Mouse (Mus musculus): ENCODE measurements around the gene Hint3.

DNA sequence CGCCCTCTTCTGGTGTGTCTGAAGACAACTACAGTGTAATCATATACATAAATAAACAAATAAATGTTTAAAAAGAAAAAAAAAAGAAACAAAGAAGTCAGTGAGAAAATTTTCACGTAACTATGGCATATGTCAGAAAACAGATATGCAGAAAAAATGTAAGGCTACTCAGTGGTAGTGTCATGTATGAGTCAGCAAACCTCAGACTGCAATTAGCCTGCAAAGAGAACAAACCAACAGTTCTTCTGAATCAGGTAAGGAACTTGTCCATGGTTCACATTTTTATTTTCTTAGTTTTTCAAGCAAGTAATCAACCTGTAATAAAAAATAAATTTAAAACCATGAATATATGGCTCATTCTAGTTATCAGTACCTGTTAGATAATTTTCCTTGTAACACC is 21.3 kb downstream of the Hint3 start:
- TF ChIP-seq GATA1 (IDR thresholded peaks at IDR 0.05; ENCODE audit: borderline replicate concordance, low read length) (no peak), CTCF (IDR thresholded peaks at IDR 0.05; ENCODE audit: low read depth, low read length) (no peak)

Measured in G1E (cell line).